Mouse (Mus musculus) hindbrain, embryonic 15.5 days (tissue): ENCODE results near the gene Shank1. TPM values are rescaled to one million over a fixed set of nuclear protein-coding genes. Genes with fewer than 3 reads are reported as not detected.
A peak's percentile ranks its signal among the peaks of the same experiment; 100 is the strongest.
"Not testable (repeated sequence)": the region's sequence is repeated elsewhere in the genome, so short reads cannot be mapped to it uniquely, and the experiment has no call there.

ENCODE experiments used
- ATAC-seq: fragments of 200-750 bp; cut with Nextera tagmentation; 2 replicates; pipeline ENCODE4 v1.8.0; 2017; ENCODE audit warnings: low read depth, moderate number of reproducible peaks, moderate TSS enrichment; ENCODE audit not compliant: low FRiP score
- H3K27ac ChIP-seq: fragments of 300-500 bp; sonication (generic); replicated peaks from 2 replicates; pipeline ENCODE4 v1.5.1; 2015; ENCODE audit warnings: mild to moderate bottlenecking, inconsistent platforms
- H3K27me3 ChIP-seq: fragments of 300-500 bp; sonication (generic); 2 replicates; pipeline ENCODE4 v1.6.1; 2015; ENCODE audit warnings: control low read depth, inconsistent platforms
- H3K36me3 ChIP-seq: fragments of 300-500 bp; sonication (generic); 2 replicates; pipeline ENCODE4 v1.6.1; 2015; ENCODE audit warnings: control low read depth, inconsistent platforms
- H3K4me1 ChIP-seq: fragments of 300-500 bp; sonication (generic); replicated peaks from 2 replicates; pipeline ENCODE4 v1.6.1; 2015; ENCODE audit warnings: control low read depth, inconsistent platforms
- H3K4me2 ChIP-seq: fragments of 300-500 bp; sonication (generic); 2 replicates; pipeline ENCODE4 v1.6.1; 2015; ENCODE audit warnings: moderate library complexity, mild to moderate bottlenecking, inconsistent platforms
- H3K4me3 ChIP-seq: fragments of 300-500 bp; sonication (generic); 2 replicates; pipeline ENCODE4 v1.5.1; 2015; ENCODE audit warnings: mild to moderate bottlenecking, inconsistent platforms
- H3K9ac ChIP-seq: fragments of 300-500 bp; sonication (generic); 2 replicates; pipeline ENCODE4 v1.6.1; 2015; ENCODE audit warnings: inconsistent platforms
- H3K9me3 ChIP-seq: fragments of 300-500 bp; sonication (generic); 2 replicates; pipeline ENCODE4 v1.6.1; 2016; ENCODE audit warnings: control low read depth, inconsistent platforms
- WGBS: fragments of 180-500 bp; shearing (Covaris S2); methylation state at CpG from one replicate; pipeline ENCODE4 v1.1.7; 2015; 5-methylcytosine and 5-hydroxymethylcytosine counted together
- polyA plus RNA-seq: library from polyadenylated mRNA; unstranded; fragments of >200 nt; fragmentation: Nextera tagmentation; extraction: Ambion mirVana; gene quantifications from 2 replicates; pipeline ENCODE4 v1.2.1, GENCODE M21; 2015

The Shank1 gene
- polyA plus RNA-seq, 1 experiment from 2014 or later, result 42.3 TPM

GRCm38 (mm10) chr7:44276461-44277249 lies 33.4 kb upstream of the Shank1 start:
- H3K9ac ChIP-seq, result no peak overlapping the region
- H3K4me2 ChIP-seq, result no peak overlapping the region
- no peak overlapping the region for H3K4me3 ChIP-seq
- ATAC-seq, result no peak
- H3K36me3 ChIP-seq, result no peaks in the 10 kb centered on the region
- H3K27me3 ChIP-seq, result 0 out of 2 replicates have a peak, but pooled peaks cover 4% of the 10 kb centered on the region
- 0 out of 2 replicates have a peak, but pooled peaks cover 3% of the 10 kb centered on the region for H3K4me1 ChIP-seq
- 67% methylated on average over 9 of the region's 10 CpGs for WGBS
- H3K27ac ChIP-seq, result no peak overlapping the region
- H3K9me3 ChIP-seq, result no peaks in the 10 kb centered on the region

GRCm38 (mm10) chr7:44277250-44277622 lies 32.8 kb upstream of the Shank1 start:
- 35% methylated on average over 2 of the region's 2 CpGs for WGBS
- Histone ChIP-seq H3K4me3 (no peak overlapping the region), H3K4me2 (no peak overlapping the region), H3K9me3 (no peaks in the 10 kb centered on the region), H3K9ac (no peak overlapping the region), H3K27ac (no peak overlapping the region), H3K27me3 (0 out of 2 replicates have a peak, but pooled peaks cover 4% of the 10 kb centered on the region), H3K36me3 (no peaks in the 10 kb centered on the region), H3K4me1 (0 out of 2 replicates have a peak, but pooled peaks cover 6% of the 10 kb centered on the region)
- no peak for ATAC-seq

- Histone ChIP-seq H3K27ac (no peak overlapping the region), H3K36me3 (no peaks in the 10 kb centered on the region), H3K9me3 (no peaks in the 10 kb centered on the region), H3K4me2 (no peak overlapping the region), H3K4me1 (0 out of 2 replicates have a peak, but pooled peaks cover 6% of the 10 kb centered on the region), H3K27me3 (no peaks in the 10 kb centered on the region), H3K9ac (no peak overlapping the region), H3K4me3 (no peak overlapping the region)
- WGBS, result 77% methylated on average over 1 of the region's 1 CpGs
- ATAC-seq, result no peak
Measured at GRCm38 (mm10) chr7:44280959-44281358, 29.1 kb upstream of the Shank1 start.

- Histone ChIP-seq H3K27ac (no peak overlapping the region; the same call in 1 of the 2 replicates), H3K9me3 (no peaks in the 10 kb centered on the region), H3K4me2 (no peak overlapping the region), H3K9ac (no peak overlapping the region), H3K4me3 (no peak overlapping the region), H3K36me3 (no peaks in the 10 kb centered on the region), H3K27me3 (no peaks in the 10 kb centered on the region), H3K4me1 (0 out of 2 replicates have a peak, but pooled peaks cover 6% of the 10 kb centered on the region)
- ATAC-seq, result no peak; the same call in 1 of the 2 replicates
- WGBS, result 62% methylated on average over 7 of the region's 7 CpGs
Measured at GRCm38 (mm10) chr7:44281586-44281985, 28.5 kb upstream of the Shank1 start.

- Histone ChIP-seq H3K4me2 (no peak overlapping the region), H3K36me3 (no peaks in the 10 kb centered on the region), H3K27me3 (peaks cover 2% of the 10 kb centered on the region; the same call in 1 of the 2 replicates), H3K9me3 (no peaks in the 10 kb centered on the region), H3K9ac (no peak overlapping the region), H3K27ac (no peak overlapping the region), H3K4me3 (no peak overlapping the region), H3K4me1 (no peaks in the 10 kb centered on the region)
- ATAC-seq, result no peak
- 73% methylated on average over 7 of the region's 7 CpGs for WGBS
Measured at GRCm38 (mm10) chr7:44287760-44288159, 22.3 kb upstream of the Shank1 start.

GRCm38 (mm10) chr7:44290986-44291385 lies 19.1 kb upstream of the Shank1 start:
- H3K4me1 ChIP-seq, result no peaks in the 10 kb centered on the region
- no peaks in the 10 kb centered on the region for H3K9me3 ChIP-seq
- no peak overlapping the region for H3K27ac ChIP-seq
- peaks cover 2% of the 10 kb centered on the region; the same call in 1 of the 2 replicates for H3K27me3 ChIP-seq
- no peak overlapping the region for H3K4me2 ChIP-seq
- H3K36me3 ChIP-seq, result no peaks in the 10 kb centered on the region
- no peak overlapping the region for H3K4me3 ChIP-seq
- WGBS, result 86% methylated on average over 4 of the region's 4 CpGs
- H3K9ac ChIP-seq, result no peak overlapping the region
- ATAC-seq, result no peak

GRCm38 (mm10) chr7:44291418-44291817 lies 18.6 kb upstream of the Shank1 start:
- Histone ChIP-seq H3K4me1 (no peaks in the 10 kb centered on the region), H3K27ac (no peak overlapping the region), H3K4me2 (no peak overlapping the region), H3K36me3 (no peaks in the 10 kb centered on the region), H3K27me3 (peaks cover 2% of the 10 kb centered on the region; the same call in 1 of the 2 replicates), H3K9me3 (no peaks in the 10 kb centered on the region), H3K4me3 (no peak overlapping the region), H3K9ac (no peak overlapping the region)
- WGBS, result 54% methylated on average over 4 of the region's 4 CpGs
- ATAC-seq, result no peak

- H3K9ac ChIP-seq, H3K9me3 ChIP-seq, H3K27me3 ChIP-seq, H3K27ac ChIP-seq, ATAC-seq, H3K4me1 ChIP-seq, H3K36me3 ChIP-seq, H3K4me2 ChIP-seq, H3K4me3 ChIP-seq: not testable (repeated sequence)
- 87% methylated on average over 2 of the region's 2 CpGs for WGBS
Measured at GRCm38 (mm10) chr7:44297501-44297900, 12.6 kb upstream of the Shank1 start.

GRCm38 (mm10) chr7:44303346-44304340 lies 6.4 kb upstream of the Shank1 start:
- H3K4me2 ChIP-seq, result peak overlapping the region; percentile 65
- H3K9me3 ChIP-seq, result no peaks in the 10 kb centered on the region
- no peaks in the 10 kb centered on the region for H3K27me3 ChIP-seq
- H3K9ac ChIP-seq, result peak overlapping the region; percentile 87
- ATAC-seq, result no peak
- 87% methylated on average over 14 of the region's 14 CpGs for WGBS
- no peaks in the 10 kb centered on the region for H3K36me3 ChIP-seq
- peak overlapping the region; percentile 69 for H3K4me3 ChIP-seq
- peaks cover 16% of the 10 kb centered on the region for H3K4me1 ChIP-seq
- H3K27ac ChIP-seq, result peak overlapping the region; percentile 93

GRCm38 (mm10) chr7:44304463-44304774 lies 5.6 kb upstream of the Shank1 start:
- under 1% methylated on average over 25 of the region's 25 CpGs for WGBS
- Histone ChIP-seq H3K9me3 (no peaks in the 10 kb centered on the region), H3K27me3 (no peaks in the 10 kb centered on the region), H3K4me1 (peaks cover 16% of the 10 kb centered on the region), H3K9ac (peak overlapping the region; percentile 87), H3K27ac (peak overlapping the region; percentile 93), H3K4me2 (peak overlapping the region; percentile 65), H3K36me3 (no peaks in the 10 kb centered on the region), H3K4me3 (peak overlapping the region; percentile 69)
- ATAC-seq, result peak; percentile 23; the same call in 1 of the 2 replicates

GRCm38 (mm10) chr7:44304775-44305641 lies 5.0 kb upstream of the Shank1 start:
- Histone ChIP-seq H3K4me1 (peaks cover 17% of the 10 kb centered on the region), H3K4me3 (peak overlapping the region; percentile 69), H3K27ac (peak overlapping the region; percentile 93), H3K27me3 (no peaks in the 10 kb centered on the region), H3K4me2 (peak overlapping the region; percentile 65), H3K36me3 (no peaks in the 10 kb centered on the region), H3K9me3 (no peaks in the 10 kb centered on the region), H3K9ac (peak overlapping the region; percentile 87)
- under 1% methylated on average over 49 of the region's 49 CpGs for WGBS
- ATAC-seq, result peak; percentile 96
